9 mouse cellular contexts compared by ENCODE assay signal in genomic region chr5:143049013-143049385, GRCm38 (mm10).
A peak's percentile ranks its signal among the peaks of the same experiment; 100 is the strongest.
DNase-seq lines count a peak whose midpoint lies in the region; ATAC-seq and TF ChIP-seq lines count a peak whose summit lies in the region.
"Had no signal": no experiment of that assay in that cellular context is flagged by ENCODE, and none has a peak within 500 bp of the region (broad histone marks: within the 10 kb centered on the region; RNA-seq: fewer than 3 reads in every experiment).

No protein-coding gene starts in this region.

- DNase-seq in forebrain, embryonic 11.5 days (ENCODE audit: low spot score) = no peak
- DNase-seq in lung, embryonic 14.5 days = no peak
- DNase-seq in lung, postnatal 25 days (ENCODE audit: low spot score) = no peak
- DNase-seq in right cerebral cortex, adult 2 months (ENCODE audit: low spot score in 2 of 2) = no peak
- DNase-seq in right cerebral cortex, postnatal 14 days = no peak
- DNase-seq: kidney, postnatal 36 days had no signal

- H3K9me3 ChIP-seq in forebrain, embryonic 13.5 days (replicated peaks) = no peaks in the 10 kb centered on the region
- H3K9me3 ChIP-seq in forebrain, embryonic 11.5 days (ENCODE audit: control insufficient read depth, low read length) = no peaks in the 10 kb centered on the region
- no peaks in the 10 kb centered on the region for H3K9me3 ChIP-seq in lung, embryonic 14.5 days (ENCODE audit: low read depth, low read length)
- H3K9me3 ChIP-seq in intestine, embryonic 15.5 days = no peaks in the 10 kb centered on the region

- H3K27ac ChIP-seq in forebrain, embryonic 13.5 days = peak overlapping the region; percentile 84
- H3K27ac ChIP-seq in forebrain, embryonic 11.5 days (ENCODE audit: low read depth, low read length) = no peak overlapping the region
- H3K27ac ChIP-seq in lung, embryonic 14.5 days (ENCODE audit: low read depth) = peak overlapping the region; percentile 76; the same call in 1 of the 2 replicates
- H3K27ac ChIP-seq in intestine, embryonic 15.5 days = peak overlapping the region; percentile 86
- peak overlapping the region; percentile 31; the same call in 1 of the 2 replicates for H3K27ac ChIP-seq in small intestine, adult 2 months (ENCODE audit: insufficient read depth, low read depth, low read length)

- no peaks in the 10 kb centered on the region for H3K27me3 ChIP-seq in forebrain, embryonic 13.5 days
- H3K27me3 ChIP-seq in forebrain, embryonic 11.5 days (ENCODE audit: control insufficient read depth, insufficient read depth, low read length) = no peaks in the 10 kb centered on the region
- no peaks in the 10 kb centered on the region for H3K27me3 ChIP-seq in lung, embryonic 14.5 days (ENCODE audit: insufficient read depth, low read length)
- no peaks in the 10 kb centered on the region for H3K27me3 ChIP-seq in intestine, embryonic 15.5 days (replicated peaks)
- H3K27me3 ChIP-seq in small intestine, adult 2 months (ENCODE audit: control insufficient read depth, insufficient read depth, low read length) = no peaks in the 10 kb centered on the region

- no peak overlapping the region for H3K4me3 ChIP-seq in forebrain, embryonic 13.5 days
- H3K4me3 ChIP-seq in forebrain, embryonic 11.5 days (ENCODE audit: low read depth, low read length) = no peak overlapping the region
- H3K4me3 ChIP-seq in lung, embryonic 14.5 days (ENCODE audit: low read depth, low read length) = no peak overlapping the region
- no peak overlapping the region for H3K4me3 ChIP-seq in intestine, embryonic 15.5 days (replicated peaks)
- no peak overlapping the region for H3K4me3 ChIP-seq in small intestine, adult 2 months (ENCODE audit: low read depth, low read length)

- no peak for TF ChIP-seq POLR2A in small intestine, adult 2 months (IDR thresholded peaks at IDR 0.05; ENCODE audit: low read depth, low read length)

- peaks cover 27% of the 10 kb centered on the region for H3K36me3 ChIP-seq in forebrain, embryonic 13.5 days (ENCODE audit: poor library complexity, severe bottlenecking)
- no peaks in the 10 kb centered on the region for H3K36me3 ChIP-seq in forebrain, embryonic 11.5 days (ENCODE audit: control insufficient read depth, insufficient read depth, low read length)
- peaks cover 25% of the 10 kb centered on the region; the same call in 1 of the 2 replicates for H3K36me3 ChIP-seq in lung, embryonic 14.5 days (ENCODE audit: insufficient read depth)
- H3K36me3 ChIP-seq in intestine, embryonic 15.5 days = peaks cover 6% of the 10 kb centered on the region; the same call in 1 of the 2 replicates
- H3K36me3 ChIP-seq in small intestine, adult 2 months (ENCODE audit: control insufficient read depth, insufficient read depth, low read length) = peaks cover 7% of the 10 kb centered on the region; the same call in 1 of the 2 replicates

- no peak for TF ChIP-seq CTCF in lung, embryonic 14.5 days (IDR thresholded peaks at IDR 0.05; ENCODE audit: low read depth)
- no peak for TF ChIP-seq CTCF in small intestine, adult 2 months (IDR thresholded peaks at IDR 0.05; ENCODE audit: extremely low read depth, insufficient read length, insufficient replicate concordance, low read depth, low read length)

- H3K9ac ChIP-seq in forebrain, embryonic 13.5 days = no peak overlapping the region
- H3K9ac ChIP-seq in forebrain, embryonic 11.5 days (ENCODE audit: low read length) = no peak overlapping the region
- no peak overlapping the region for H3K9ac ChIP-seq in lung, embryonic 14.5 days
- H3K9ac ChIP-seq in intestine, embryonic 15.5 days = no peak overlapping the region

- peaks cover 43% of the 10 kb centered on the region for H3K4me1 ChIP-seq in forebrain, embryonic 13.5 days
- 0 out of 2 replicates have a peak, but pooled peaks cover 2% of the 10 kb centered on the region for H3K4me1 ChIP-seq in forebrain, embryonic 11.5 days (replicated peaks; ENCODE audit: control insufficient read depth, insufficient read depth, low read length)
- peaks cover 12% of the 10 kb centered on the region; the same call in 1 of the 2 replicates for H3K4me1 ChIP-seq in lung, embryonic 14.5 days (ENCODE audit: insufficient read depth)
- H3K4me1 ChIP-seq in intestine, embryonic 15.5 days (replicated peaks) = peaks cover 32% of the 10 kb centered on the region
- H3K4me1 ChIP-seq in small intestine, adult 2 months (ENCODE audit: control insufficient read depth, insufficient read depth, insufficient read length, low read length) = peaks cover 8% of the 10 kb centered on the region; the same call in 1 of the 2 replicates

- no peak for ATAC-seq in forebrain, embryonic 13.5 days
- no peak for ATAC-seq in forebrain, embryonic 11.5 days (replicated peaks; ENCODE audit: low FRiP score)
- no peak for ATAC-seq in lung, embryonic 14.5 days (ENCODE audit: insufficient read depth)
- no peak for ATAC-seq in intestine, embryonic 15.5 days

- no peak overlapping the region for H3K4me2 ChIP-seq in forebrain, embryonic 13.5 days
- H3K4me2 ChIP-seq in forebrain, embryonic 11.5 days (ENCODE audit: low read depth, low read length, severe bottlenecking) = no peak overlapping the region
- no peak overlapping the region for H3K4me2 ChIP-seq in lung, embryonic 14.5 days
- no peak overlapping the region for H3K4me2 ChIP-seq in intestine, embryonic 15.5 days (replicated peaks)

- WGBS in forebrain, embryonic 13.5 days = 64% methylated on average over 1 of the region's 1 CpGs
- WGBS in forebrain, embryonic 11.5 days = 68% methylated on average over 1 of the region's 1 CpGs
- 70% methylated on average over 1 of the region's 1 CpGs for WGBS in lung, embryonic 14.5 days
- WGBS in intestine, embryonic 15.5 days = 72% methylated on average over 1 of the region's 1 CpGs
- WGBS in small intestine, adult 2 months = 86% methylated on average over 1 of the region's 1 CpGs
